Comparison of ENCODE assay signal across 25 mouse cellular contexts in the genomic region with DNA sequence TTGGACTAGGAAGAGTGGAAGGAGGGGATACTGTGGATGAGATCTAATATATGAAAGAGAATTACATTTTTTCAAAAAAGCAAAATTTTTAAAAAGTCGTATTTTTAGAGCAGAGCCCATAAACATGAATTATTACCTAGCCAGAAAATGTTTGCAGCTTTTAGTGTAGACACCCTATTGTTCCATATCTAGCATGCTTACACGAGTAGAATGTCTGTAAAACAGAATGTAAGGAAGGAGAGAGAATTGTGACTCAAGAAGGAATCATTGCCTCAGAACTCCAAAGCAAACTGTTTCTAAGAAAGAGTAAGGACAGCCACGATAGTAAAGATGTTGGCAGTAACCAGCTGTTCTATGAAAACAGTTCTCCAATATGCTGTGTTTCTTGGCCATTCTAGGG. TPM values are rescaled to one million over a fixed set of nuclear protein-coding genes. Genes with fewer than 3 reads are reported as not detected.
"Had no signal": no experiment of that assay in that cellular context is flagged by ENCODE, and none has a peak within 500 bp of the region (broad histone marks: within the 10 kb centered on the region; RNA-seq: fewer than 3 reads in every experiment).

A gene (plus strand): TSS at position 301 of the 400 bp plus-strand sequence.

- H3K4me3 ChIP-seq: neural tube, embryonic 12.5 days; neural tube, embryonic 13.5 days; neural tube, embryonic 15.5 days; stomach, embryonic 15.5 days had no signal

- H3K27me3 ChIP-seq: neural tube, embryonic 12.5 days; neural tube, embryonic 13.5 days; neural tube, embryonic 15.5 days; stomach, embryonic 15.5 days had no signal

- H3K4me1 ChIP-seq: neural tube, embryonic 12.5 days; neural tube, embryonic 13.5 days; neural tube, embryonic 15.5 days; stomach, embryonic 15.5 days had no signal

- DNase-seq: retina, postnatal 1 day; right cerebral cortex, adult 18-20 months; right cerebral cortex, postnatal 14 days; right cerebral cortex, postnatal 25 days; right cerebral cortex, postnatal 4 days; spleen, adult 18-20 months; thymus, adult 18-20 months; thymus, adult 2 months; thymus, postnatal 14 days; thymus, postnatal 25 days; thymus, postnatal 36 days; thymus, postnatal 4 days had no signal

- H3K27ac ChIP-seq: neural tube, embryonic 12.5 days; neural tube, embryonic 13.5 days; neural tube, embryonic 15.5 days; stomach, embryonic 15.5 days; stomach, postnatal 0 days had no signal

- H3K36me3 ChIP-seq: neural tube, embryonic 12.5 days; neural tube, embryonic 13.5 days; neural tube, embryonic 15.5 days; stomach, embryonic 15.5 days had no signal

RNA-seq across cellular contexts. Expression of the gene that starts here (rescaled TPM):
- polyA plus RNA-seq: neural tube, embryonic 11.5 days; neural tube, embryonic 12.5 days; neural tube, embryonic 13.5 days; neural tube, embryonic 14.5 days; neural tube, embryonic 15.5 days; small intestine, adult 2 months; spleen, adult 2 months; stomach, embryonic 14.5 days; stomach, embryonic 15.5 days; stomach, embryonic 16.5 days; stomach, postnatal 0 days; thymus, adult 2 months; thymus, postnatal 0 days; urinary bladder, adult 2 months had no signal
